Mouse (Mus musculus): Measurements from ENCODE around the gene Gm28035. TPM values are rescaled to one million over a fixed set of nuclear protein-coding genes. Genes with fewer than 3 reads are reported as not detected.

The Gm28035 gene
- total and polyA plus RNA-seq, 3 experiments = 1.8 to 3.3 TPM; not detected in 1

DNA sequence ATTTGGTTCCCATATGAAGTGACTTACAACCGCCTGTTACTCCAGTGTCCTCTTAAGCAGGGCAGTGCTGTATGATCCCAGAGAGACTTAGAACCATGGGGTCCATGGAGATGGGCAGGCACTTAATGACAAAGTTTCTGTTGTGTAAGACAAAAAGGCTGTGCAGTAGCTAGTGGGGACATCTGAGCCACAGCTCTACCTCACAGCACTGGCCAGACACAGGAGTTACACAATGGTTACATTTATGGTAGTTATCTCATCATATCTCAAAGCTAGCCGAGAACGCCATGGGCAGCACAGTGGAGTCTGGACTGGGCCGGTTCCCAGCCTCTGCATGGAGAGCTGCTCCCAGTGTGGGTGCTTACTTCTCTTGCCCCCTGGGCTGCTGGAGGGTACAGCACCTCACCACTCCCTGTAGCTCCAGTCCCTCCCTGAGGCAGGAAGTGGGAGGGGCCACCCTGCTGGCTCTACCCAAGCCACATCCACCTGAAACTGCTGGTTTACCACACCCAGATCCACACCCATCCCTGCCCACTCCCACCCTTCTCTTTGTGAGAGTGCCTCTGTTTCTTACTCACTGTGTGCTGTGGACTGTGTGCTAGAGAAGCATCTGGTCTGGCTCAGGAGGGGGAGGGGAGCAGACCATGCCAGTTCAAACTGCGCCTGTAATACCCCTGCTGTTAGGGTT lies 11.2 kb downstream of the Gm28035 start:
- ATAC-seq (ENCODE audit: extremely low read depth, insufficient number of reproducible peaks, low FRiP score, poor library complexity, severe bottlenecking) (peak; percentile 77), DNase-seq (ENCODE audit: low spot score) (peak; percentile 80)
- H3K27me3 ChIP-seq (ENCODE audit: insufficient read depth, low read length) = no peaks in the 10 kb centered on the region
- peak overlapping the region; percentile 56; the same call in 1 of the 2 replicates for H3K4me3 ChIP-seq (ENCODE audit: low read depth, low read length)
- H3K36me3 ChIP-seq (replicated peaks) = peaks cover 95% of the 10 kb centered on the region
- TF ChIP-seq GATA2 (IDR thresholded peaks at IDR 0.05; ENCODE audit: borderline replicate concordance, low read depth, low read length) (no peak), CTCF (IDR thresholded peaks at IDR 0.05; ENCODE audit: low read depth, low read length) (no peak), GATA1 (IDR thresholded peaks at IDR 0.05; ENCODE audit: borderline replicate concordance, low read length) (no peak), POLR2AphosphoS5 (IDR thresholded peaks at IDR 0.05; ENCODE audit: insufficient replicate concordance, low read depth, low read length) (no peak), TAL1 (conservative IDR thresholded peaks at IDR 0.05; ENCODE audit: low read depth, low read length) (no peak)
- no peaks in the 10 kb centered on the region for H3K9me3 ChIP-seq (replicated peaks)
- peaks cover 37% of the 10 kb centered on the region for H3K4me1 ChIP-seq (ENCODE audit: insufficient read depth, low read depth, low read length)

DNA sequence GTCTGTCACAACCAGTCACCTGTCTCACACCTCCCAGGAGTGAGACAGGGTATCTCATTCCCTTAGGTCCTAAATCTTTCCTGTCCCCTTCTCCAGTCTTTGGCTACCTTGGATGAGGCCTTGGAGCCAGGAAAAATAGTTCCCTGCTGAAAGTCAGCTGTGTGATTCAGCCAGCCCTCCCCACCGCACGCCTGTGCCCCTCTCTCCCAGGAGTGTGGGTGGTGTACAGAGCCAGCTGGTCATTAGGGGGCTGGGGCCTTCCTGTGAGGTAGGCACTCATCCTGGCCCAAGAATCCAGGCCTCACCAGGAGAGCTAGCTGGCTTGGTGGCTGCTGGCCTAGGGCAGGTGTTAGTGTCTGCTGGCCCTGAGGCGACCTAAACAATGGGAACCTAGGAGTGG lies 12.2 kb downstream of the Gm28035 start:
- no peak overlapping the region for H3K4me3 ChIP-seq (ENCODE audit: low read depth, low read length)
- H3K36me3 ChIP-seq (replicated peaks) = peaks cover 98% of the 10 kb centered on the region
- peaks cover 42% of the 10 kb centered on the region for H3K4me1 ChIP-seq (ENCODE audit: insufficient read depth, low read depth, low read length)
- ATAC-seq (ENCODE audit: extremely low read depth, insufficient number of reproducible peaks, low FRiP score, poor library complexity, severe bottlenecking) (no peak), DNase-seq (ENCODE audit: low spot score) (no peak)
- TF ChIP-seq GATA1 (IDR thresholded peaks at IDR 0.05; ENCODE audit: borderline replicate concordance, low read length) = no peak
- no peak for TF ChIP-seq GATA2 (IDR thresholded peaks at IDR 0.05; ENCODE audit: borderline replicate concordance, low read depth, low read length)
- no peak for TF ChIP-seq POLR2AphosphoS5 (IDR thresholded peaks at IDR 0.05; ENCODE audit: insufficient replicate concordance, low read depth, low read length)
- TF ChIP-seq TAL1 (conservative IDR thresholded peaks at IDR 0.05; ENCODE audit: low read depth, low read length) = no peak
- no peak for TF ChIP-seq CTCF (IDR thresholded peaks at IDR 0.05; ENCODE audit: low read depth, low read length)
- H3K27me3 ChIP-seq (ENCODE audit: insufficient read depth, low read length) = no peaks in the 10 kb centered on the region
- H3K9me3 ChIP-seq (replicated peaks) = no peaks in the 10 kb centered on the region

DNA sequence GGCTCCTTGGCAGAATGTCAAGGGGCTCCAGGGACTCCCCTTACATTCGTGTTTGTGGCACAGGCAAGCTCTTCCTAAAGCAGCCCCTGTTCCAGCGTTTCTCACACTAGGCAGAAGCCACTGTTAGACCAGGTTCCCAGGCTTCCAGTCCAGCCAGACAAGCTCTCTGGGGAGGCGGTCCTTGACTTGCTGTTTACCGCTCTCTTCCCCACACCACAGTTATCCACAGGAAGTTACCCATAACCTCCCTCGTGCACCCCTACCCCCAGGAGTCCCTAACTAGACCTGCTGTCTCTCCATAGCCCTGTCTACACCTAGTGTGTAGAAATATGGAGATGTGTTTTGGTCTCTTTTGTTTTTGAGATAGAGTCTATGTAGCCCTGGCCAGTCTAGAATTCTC lies 13.4 kb downstream of the Gm28035 start:
- peaks cover 98% of the 10 kb centered on the region for H3K36me3 ChIP-seq (replicated peaks)
- no peak for TF ChIP-seq GATA2 (IDR thresholded peaks at IDR 0.05; ENCODE audit: borderline replicate concordance, low read depth, low read length)
- TF ChIP-seq TAL1 (conservative IDR thresholded peaks at IDR 0.05; ENCODE audit: low read depth, low read length) = no peak
- no peak for TF ChIP-seq CTCF (IDR thresholded peaks at IDR 0.05; ENCODE audit: low read depth, low read length)
- ATAC-seq (ENCODE audit: extremely low read depth, insufficient number of reproducible peaks, low FRiP score, poor library complexity, severe bottlenecking) (no peak), DNase-seq (ENCODE audit: low spot score) (no peak)
- H3K4me3 ChIP-seq (ENCODE audit: low read depth, low read length) = no peak overlapping the region
- no peaks in the 10 kb centered on the region for H3K27me3 ChIP-seq (ENCODE audit: insufficient read depth, low read length)
- peaks cover 53% of the 10 kb centered on the region for H3K4me1 ChIP-seq (ENCODE audit: insufficient read depth, low read depth, low read length)
- H3K9me3 ChIP-seq (replicated peaks) = no peaks in the 10 kb centered on the region

DNA sequence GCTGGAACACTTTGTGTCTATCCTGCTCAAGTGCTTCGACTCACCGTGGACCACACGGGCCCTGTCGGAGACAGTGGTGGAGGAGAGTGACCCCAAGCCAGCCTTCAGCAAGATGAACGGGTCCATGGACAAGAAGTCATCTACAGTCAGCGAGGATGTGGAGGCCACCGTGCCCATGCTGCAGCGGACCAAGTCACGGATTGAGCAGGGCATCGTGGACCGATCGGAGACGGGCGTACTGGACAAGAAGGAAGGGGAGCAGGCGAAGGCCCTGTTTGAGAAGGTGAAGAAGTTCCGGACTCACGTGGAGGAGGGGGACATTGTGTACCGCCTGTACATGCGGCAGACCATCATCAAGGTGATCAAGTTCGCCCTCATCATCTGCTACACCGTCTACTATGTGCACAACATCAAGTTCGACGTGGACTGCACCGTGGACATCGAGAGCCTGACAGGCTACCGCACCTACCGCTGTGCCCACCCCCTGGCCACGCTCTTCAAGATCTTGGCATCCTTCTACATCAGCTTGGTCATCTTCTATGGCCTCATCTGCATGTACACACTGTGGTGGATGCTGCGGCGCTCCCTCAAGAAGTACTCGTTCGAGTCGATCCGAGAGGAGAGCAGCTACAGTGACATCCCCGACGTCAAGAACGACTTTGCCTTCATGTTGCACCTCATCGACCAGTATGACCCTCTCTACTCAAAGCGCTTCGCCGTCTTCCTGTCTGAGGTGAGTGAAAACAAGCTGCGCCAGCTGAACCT lies 15.4 kb downstream of the Gm28035 start:
- peaks cover 56% of the 10 kb centered on the region for H3K4me1 ChIP-seq (ENCODE audit: insufficient read depth, low read depth, low read length)
- DNase-seq (ENCODE audit: low spot score) = no peak
- no peak for TF ChIP-seq TAL1 (conservative IDR thresholded peaks at IDR 0.05; ENCODE audit: low read depth, low read length)
- TF ChIP-seq GATA1 (IDR thresholded peaks at IDR 0.05; ENCODE audit: borderline replicate concordance, low read length) = no peak
- no peak for TF ChIP-seq POLR2AphosphoS5 (IDR thresholded peaks at IDR 0.05; ENCODE audit: insufficient replicate concordance, low read depth, low read length)
- TF ChIP-seq GATA2 (IDR thresholded peaks at IDR 0.05; ENCODE audit: borderline replicate concordance, low read depth, low read length) = no peak
- TF ChIP-seq CTCF (IDR thresholded peaks at IDR 0.05; ENCODE audit: low read depth, low read length) = 0 out of 2 replicates have a peak, but pooled peaks have one; percentile 3

DNA sequence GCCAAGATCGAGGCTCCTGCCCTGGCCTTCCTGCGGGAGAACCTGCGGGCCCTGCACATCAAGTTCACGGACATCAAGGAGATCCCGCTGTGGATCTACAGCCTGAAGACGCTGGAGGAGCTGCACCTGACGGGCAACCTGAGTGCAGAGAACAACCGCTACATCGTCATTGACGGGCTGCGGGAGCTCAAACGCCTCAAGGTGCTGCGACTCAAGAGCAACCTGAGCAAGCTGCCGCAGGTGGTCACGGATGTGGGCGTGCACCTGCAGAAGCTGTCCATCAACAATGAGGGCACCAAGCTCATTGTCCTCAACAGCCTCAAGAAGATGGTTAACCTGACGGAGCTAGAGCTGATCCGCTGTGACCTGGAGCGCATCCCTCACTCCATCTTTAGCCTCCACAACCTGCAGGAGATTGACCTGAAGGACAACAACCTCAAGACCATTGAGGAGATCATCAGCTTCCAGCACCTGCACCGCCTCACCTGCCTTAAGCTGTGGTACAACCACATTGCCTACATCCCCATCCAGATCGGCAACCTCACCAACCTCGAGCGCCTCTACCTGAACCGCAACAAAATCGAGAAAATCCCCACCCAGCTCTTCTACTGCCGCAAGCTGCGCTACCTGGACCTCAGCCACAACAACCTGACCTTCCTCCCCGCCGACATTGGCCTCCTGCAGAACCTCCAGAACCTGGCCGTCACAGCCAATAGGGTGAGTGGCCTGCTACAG lies 16.4 kb downstream of the Gm28035 start:
- Histone ChIP-seq H3K27me3 (ENCODE audit: insufficient read depth, low read length) (no peaks in the 10 kb centered on the region), H3K9me3 (replicated peaks) (no peaks in the 10 kb centered on the region), H3K4me1 (ENCODE audit: insufficient read depth, low read depth, low read length) (peaks cover 48% of the 10 kb centered on the region), H3K4me3 (ENCODE audit: low read depth, low read length) (no peak overlapping the region), H3K36me3 (replicated peaks) (peaks cover 100% of the 10 kb centered on the region)
- no peak for DNase-seq (ENCODE audit: low spot score)
- ATAC-seq (ENCODE audit: extremely low read depth, insufficient number of reproducible peaks, low FRiP score, poor library complexity, severe bottlenecking) = no peak
- TF ChIP-seq GATA1 (IDR thresholded peaks at IDR 0.05; ENCODE audit: borderline replicate concordance, low read length) (no peak), TAL1 (conservative IDR thresholded peaks at IDR 0.05; ENCODE audit: low read depth, low read length) (no peak), CTCF (IDR thresholded peaks at IDR 0.05; ENCODE audit: low read depth, low read length) (no peak), GATA2 (IDR thresholded peaks at IDR 0.05; ENCODE audit: borderline replicate concordance, low read depth, low read length) (no peak)

More for the DNA sequence above, 15.4 kb downstream of the Gm28035 start:
- no peak overlapping the region; the same call in 1 of the 2 replicates for H3K4me3 ChIP-seq (ENCODE audit: low read depth, low read length)
- no peaks in the 10 kb centered on the region for H3K27me3 ChIP-seq (ENCODE audit: insufficient read depth, low read length)
- no peak for ATAC-seq (ENCODE audit: extremely low read depth, insufficient number of reproducible peaks, low FRiP score, poor library complexity, severe bottlenecking)
- no peaks in the 10 kb centered on the region for H3K9me3 ChIP-seq (replicated peaks)
- peaks cover 98% of the 10 kb centered on the region for H3K36me3 ChIP-seq (replicated peaks)

Measured in G1E (cell line).